Mouse (Mus musculus): ENCODE results near the gene Zfp867. TPM values are rescaled to one million over a fixed set of nuclear protein-coding genes. Genes with fewer than 3 reads are reported as not detected.

Gene Zfp867
- polyA plus RNA-seq, 1 experiment from 2014 or later = 7.7 TPM

DNA sequence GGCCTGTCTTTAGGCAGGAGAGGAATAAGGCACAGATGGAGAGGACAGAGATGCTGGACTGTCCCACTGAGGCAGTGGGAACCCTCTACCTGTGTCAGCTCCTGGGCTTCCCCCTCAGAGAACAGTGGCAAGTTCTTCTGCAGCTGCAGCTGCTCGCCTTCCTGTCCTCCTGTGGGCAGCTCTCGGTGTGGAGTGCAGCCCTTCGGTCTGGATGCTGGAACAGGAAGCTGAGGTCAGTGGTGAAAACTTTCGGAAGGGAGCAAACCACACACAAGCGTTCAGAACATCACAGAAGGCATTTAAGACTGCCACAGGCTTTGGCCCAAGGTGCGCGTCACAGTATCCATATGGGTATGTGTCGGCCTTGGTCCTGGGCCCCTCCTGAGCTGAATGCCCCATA lies 50.8 kb downstream of the Zfp867 start:
- no peak overlapping the region for H3K4me3 ChIP-seq (ENCODE audit: low read depth, low read length)
- DNase-seq = no peak
- no peak overlapping the region for H3K9ac ChIP-seq
- TF ChIP-seq CTCF (IDR thresholded peaks at IDR 0.05; ENCODE audit: low read depth) = no peak
- H3K27ac ChIP-seq (ENCODE audit: low read depth) = no peak overlapping the region
- peaks cover 76% of the 10 kb centered on the region for H3K36me3 ChIP-seq (ENCODE audit: insufficient read depth)
- no peak for ATAC-seq (ENCODE audit: insufficient read depth)
- H3K4me2 ChIP-seq = no peak overlapping the region
- H3K27me3 ChIP-seq (ENCODE audit: insufficient read depth, low read length) = no peaks in the 10 kb centered on the region
- H3K4me1 ChIP-seq (ENCODE audit: insufficient read depth) = no peaks in the 10 kb centered on the region
- H3K9me3 ChIP-seq (ENCODE audit: low read depth, low read length) = no peaks in the 10 kb centered on the region
- 75% methylated on average over 8 of the region's 8 CpGs for WGBS

DNA sequence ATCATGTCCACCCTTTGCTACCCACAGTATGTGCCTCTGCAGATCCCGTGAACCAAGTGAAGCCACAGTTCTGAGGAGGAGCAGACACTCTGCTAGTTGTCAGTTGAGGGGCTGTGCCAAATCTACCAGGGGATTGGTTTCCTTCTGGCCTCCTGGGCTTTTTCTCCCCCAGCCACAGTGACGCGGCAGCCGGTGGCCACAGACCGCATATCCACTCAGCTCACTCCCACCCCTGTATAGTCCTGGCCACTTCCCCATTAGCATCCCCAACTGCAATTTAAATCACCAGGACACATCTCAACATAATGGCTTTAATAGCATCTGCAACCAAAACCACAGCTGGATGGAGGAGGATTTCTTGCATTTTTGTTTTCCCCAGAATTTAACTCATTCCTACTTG lies 53.6 kb downstream of the Zfp867 start:
- DNase-seq (no peak), ATAC-seq (ENCODE audit: insufficient read depth) (no peak)
- Histone ChIP-seq H3K9ac (no peak overlapping the region), H3K27me3 (ENCODE audit: insufficient read depth, low read length) (no peaks in the 10 kb centered on the region), H3K4me3 (ENCODE audit: low read depth, low read length) (no peak overlapping the region), H3K36me3 (ENCODE audit: insufficient read depth) (peaks cover 60% of the 10 kb centered on the region), H3K27ac (ENCODE audit: low read depth) (no peak overlapping the region), H3K4me1 (ENCODE audit: insufficient read depth) (no peaks in the 10 kb centered on the region), H3K9me3 (ENCODE audit: low read depth, low read length) (no peaks in the 10 kb centered on the region), H3K4me2 (no peak overlapping the region)
- WGBS = 85% methylated on average over 5 of the region's 5 CpGs
- no peak for TF ChIP-seq CTCF (IDR thresholded peaks at IDR 0.05; ENCODE audit: low read depth)

DNA sequence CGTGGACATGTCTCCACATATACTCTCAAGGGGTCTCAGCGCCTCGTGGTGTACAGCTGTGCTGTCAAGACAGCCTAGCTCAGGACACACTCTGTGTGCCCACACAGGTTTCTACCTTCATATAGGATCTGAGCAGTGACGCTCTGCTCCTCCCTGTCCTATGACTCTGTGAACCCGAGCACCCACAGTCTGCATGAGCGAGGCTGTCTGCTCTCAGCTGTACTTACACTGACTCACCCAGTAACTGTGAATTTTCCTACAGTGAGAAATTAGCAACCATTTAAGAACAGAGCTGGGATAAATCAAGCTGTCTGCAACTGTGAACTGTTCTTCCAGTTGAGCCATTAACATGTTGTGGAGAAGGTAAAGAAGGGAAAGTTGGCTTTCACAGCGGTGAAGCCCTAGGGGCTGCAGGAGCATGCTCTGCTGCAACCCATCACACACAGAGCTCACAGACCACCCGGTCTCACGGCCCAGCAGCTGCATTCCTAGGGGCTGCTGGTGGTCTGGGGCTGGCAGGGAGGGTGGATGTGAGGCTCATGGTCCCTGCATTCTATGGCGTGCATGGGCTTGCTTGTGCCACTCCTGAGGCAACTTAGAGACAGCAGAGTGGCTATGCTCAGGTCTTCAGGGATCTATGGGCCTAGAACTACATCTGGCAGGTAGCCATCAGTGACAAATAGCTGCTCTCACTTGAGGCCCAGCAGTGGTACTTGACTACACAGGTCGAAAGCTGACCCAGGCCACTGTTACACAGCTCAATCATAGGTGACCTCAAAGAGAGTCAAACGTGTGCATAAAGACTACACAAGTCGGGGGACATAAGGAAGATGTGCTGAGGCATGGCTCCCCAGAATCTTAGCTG lies 59.0 kb downstream of the Zfp867 start:
- Histone ChIP-seq H3K4me2 (no peak overlapping the region), H3K9ac (no peak overlapping the region), H3K4me3 (ENCODE audit: low read depth, low read length) (no peak overlapping the region), H3K4me1 (ENCODE audit: insufficient read depth) (no peaks in the 10 kb centered on the region), H3K27ac (ENCODE audit: low read depth) (no peak overlapping the region), H3K27me3 (ENCODE audit: insufficient read depth, low read length) (no peaks in the 10 kb centered on the region), H3K36me3 (ENCODE audit: insufficient read depth) (peaks cover 30% of the 10 kb centered on the region; the same call in 1 of the 2 replicates), H3K9me3 (ENCODE audit: low read depth, low read length) (no peaks in the 10 kb centered on the region)
- WGBS = 73% methylated on average over 13 of the region's 13 CpGs
- TF ChIP-seq CTCF (IDR thresholded peaks at IDR 0.05; ENCODE audit: low read depth) = no peak
- ATAC-seq (ENCODE audit: insufficient read depth) (no peak), DNase-seq (no peak)

DNA sequence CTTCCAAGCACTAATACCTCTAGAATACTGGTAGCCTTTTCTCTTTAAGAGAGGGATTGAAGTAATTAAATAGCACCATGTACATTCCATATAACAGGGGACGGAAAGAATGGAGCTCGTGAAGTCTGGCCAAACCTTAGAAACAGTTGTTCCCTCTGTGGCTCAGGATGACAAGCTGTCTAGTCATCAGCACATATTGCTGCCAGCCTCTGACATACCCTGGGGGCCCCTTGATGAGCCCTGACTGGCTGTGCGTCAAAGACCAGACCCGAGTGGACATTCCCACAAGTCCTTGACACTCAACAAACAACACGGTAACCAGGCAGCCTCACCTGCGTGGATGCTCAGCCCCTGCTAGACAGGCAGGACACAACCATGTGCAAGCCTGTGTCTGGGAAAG lies 60.2 kb downstream of the Zfp867 start:
- Histone ChIP-seq H3K27me3 (ENCODE audit: insufficient read depth, low read length) (no peaks in the 10 kb centered on the region), H3K4me2 (no peak overlapping the region), H3K36me3 (ENCODE audit: insufficient read depth) (peaks cover 34% of the 10 kb centered on the region), H3K27ac (ENCODE audit: low read depth) (no peak overlapping the region), H3K4me3 (ENCODE audit: low read depth, low read length) (no peak overlapping the region), H3K9me3 (ENCODE audit: low read depth, low read length) (no peaks in the 10 kb centered on the region), H3K9ac (no peak overlapping the region), H3K4me1 (ENCODE audit: insufficient read depth) (no peaks in the 10 kb centered on the region)
- DNase-seq (no peak), ATAC-seq (ENCODE audit: insufficient read depth) (no peak)
- no peak for TF ChIP-seq CTCF (IDR thresholded peaks at IDR 0.05; ENCODE audit: low read depth)
- WGBS = 68% methylated on average over 6 of the region's 6 CpGs

Other genes with a start within 250 kb of the Zfp867 start
- gene Arf1, start 244.2 kb downstream of the Zfp867 start, polyA plus RNA-seq (2014; fragmentation: Nextera tagmentation; extraction: Ambion mirVana) = 687 and 693 TPM in 2 replicates
- gene Wnt3a, start 181.7 kb downstream of the Zfp867 start, polyA plus RNA-seq (2014; fragmentation: Nextera tagmentation; extraction: Ambion mirVana) = not detected in 2 replicates
- gene Wnt9a, start 165.5 kb downstream of the Zfp867 start, polyA plus RNA-seq (2014; fragmentation: Nextera tagmentation; extraction: Ambion mirVana) = 1.1 and 1.5 TPM in 2 replicates
- not detected in 2 replicates for gene Prss38, start 96.8 kb downstream of the Zfp867 start, polyA plus RNA-seq (2014; fragmentation: Nextera tagmentation; extraction: Ambion mirVana)
- gene Jmjd4, start 22.4 kb downstream of the Zfp867 start, polyA plus RNA-seq (2014; fragmentation: Nextera tagmentation; extraction: Ambion mirVana) = 11.5 and 11.7 TPM in 2 replicates
- gene Snap47, start 21.3 kb downstream of the Zfp867 start, polyA plus RNA-seq (2014; fragmentation: Nextera tagmentation; extraction: Ambion mirVana) = 87.3 and 97.4 TPM in 2 replicates
- 27.6 and 30.9 TPM in 2 replicates for gene Zkscan17, start 54.3 kb upstream of the Zfp867 start, polyA plus RNA-seq (2014; fragmentation: Nextera tagmentation; extraction: Ambion mirVana)
- 0.12 and 0.50 TPM in 2 replicates for gene Nlrp3, start 69.1 kb upstream of the Zfp867 start, polyA plus RNA-seq (2014; fragmentation: Nextera tagmentation; extraction: Ambion mirVana)
- not detected in 2 replicates for gene Olfr222, start 103.8 kb upstream of the Zfp867 start, polyA plus RNA-seq (2014; fragmentation: Nextera tagmentation; extraction: Ambion mirVana)
- gene Olfr223, start 120.8 kb upstream of the Zfp867 start, polyA plus RNA-seq (2014; fragmentation: Nextera tagmentation; extraction: Ambion mirVana) = not detected in 2 replicates
- gene Mprip, start 188.8 kb upstream of the Zfp867 start, polyA plus RNA-seq (2014; fragmentation: Nextera tagmentation; extraction: Ambion mirVana) = 128 and 145 TPM in 2 replicates